Mouse (Mus musculus) heart, embryonic 14.5 days (tissue): ENCODE results near the gene Csrp2. TPM values are rescaled to one million over a fixed set of nuclear protein-coding genes. Genes with fewer than 3 reads are reported as not detected.

Experiments used
- ATAC-seq: fragments of 200-750 bp; cut with Nextera tagmentation; 2 replicates; pipeline ENCODE4 v1.8.0; 2017; ENCODE audit warnings: low read depth, moderate TSS enrichment; ENCODE audit not compliant: insufficient number of reproducible peaks, insufficient read depth, low FRiP score
- H3K27ac ChIP-seq, 2 experiments: fragments of 200-500 bp in 1 of 2; fragments of 300-500 bp in 1 of 2; sonication (generic) in 1 of 2; replicated peaks in 1 of 2; 2 replicates each; pipeline ENCODE4 v1.5.1; 2012 to 2014; ENCODE audit warnings: low read depth in 2 of 2, low read length in 2 of 2, control low read depth in 1 of 2, mild to moderate bottlenecking in 1 of 2, mixed read lengths in 1 of 2; ENCODE audit not compliant: control insufficient read depth in 1 of 2, insufficient read depth in 1 of 2
- H3K27me3 ChIP-seq: fragments of 300-500 bp; sonication (generic); 2 replicates; pipeline ENCODE4 v1.6.1; 2014; ENCODE audit warnings: mild to moderate bottlenecking, low read length, control low read depth; ENCODE audit not compliant: control insufficient read depth, insufficient read depth
- H3K36me3 ChIP-seq: fragments of 300-500 bp; sonication (generic); 2 replicates; pipeline ENCODE4 v1.6.1; 2014; ENCODE audit warnings: mild to moderate bottlenecking, control low read depth, low read length, mixed read lengths; ENCODE audit not compliant: control insufficient read depth, insufficient read depth
- H3K4me1 ChIP-seq, 2 experiments: fragments of 200-500 bp in 1 of 2; fragments of 300-500 bp in 1 of 2; sonication (generic) in 1 of 2; 2 replicates each; pipeline ENCODE4 v1.6.1; 2012 to 2014; ENCODE audit warnings: low read length in 2 of 2, control low read depth in 1 of 2, mixed read lengths in 1 of 2; ENCODE audit not compliant: control insufficient read depth in 2 of 2, insufficient read depth in 2 of 2
- H3K4me2 ChIP-seq: fragments of 300-500 bp; sonication (generic); 2 replicates; pipeline ENCODE4 v1.6.1; 2014; ENCODE audit warnings: mild to moderate bottlenecking, low read length
- H3K4me3 ChIP-seq, 2 experiments: fragments of 200-500 bp in 1 of 2; fragments of 300-500 bp in 1 of 2; sonication (generic) in 1 of 2; 2 replicates each; pipeline ENCODE4 v1.5.1; 2012 to 2014; ENCODE audit warnings: low read length in 2 of 2, mild to moderate bottlenecking in 2 of 2, control low read depth in 1 of 2, low read depth in 1 of 2, moderate library complexity in 1 of 2; ENCODE audit not compliant: control insufficient read depth in 1 of 2, insufficient read depth in 1 of 2
- H3K9ac ChIP-seq: fragments of 300-500 bp; sonication (generic); 2 replicates; pipeline ENCODE4 v1.6.1; 2014; ENCODE audit warnings: mild to moderate bottlenecking, low read length
- H3K9me3 ChIP-seq: fragments of 300-500 bp; sonication (generic); 2 replicates; pipeline ENCODE4 v1.6.1; 2016; ENCODE audit warnings: low read length, control low read depth; ENCODE audit not compliant: control insufficient read depth
- WGBS: fragments of 180-500 bp; shearing (Covaris S2); extraction: QIAGEN DNeasy Blood & Tissue Kit; methylation state at CpG from one replicate; pipeline ENCODE4 v1.1.7; 2014; 5-methylcytosine and 5-hydroxymethylcytosine counted together
- polyA plus RNA-seq: library from polyadenylated mRNA; unstranded; fragments of >200 nt; fragmentation: Nextera tagmentation; extraction: Ambion mirVana; gene quantifications from 2 replicates; pipeline ENCODE4 v1.2.1, GENCODE M21; 2014

The Csrp2 gene
- polyA plus RNA-seq, 1 experiment from 2014 or later = 541 TPM

GRCm38 (mm10) chr10:110920368-110920950 lies 870 bp downstream of the Csrp2 start:
- no peaks in the 10 kb centered on the region for H3K36me3 ChIP-seq
- H3K27ac ChIP-seq = peak overlapping the region; percentile 94 to 98
- under 1% methylated on average over 15 of the region's 15 CpGs for WGBS
- peak overlapping the region; percentile 87 to 97 for H3K4me3 ChIP-seq
- peak overlapping the region; percentile 95 for H3K9ac ChIP-seq
- peak overlapping the region; percentile 85 for H3K4me2 ChIP-seq
- H3K9me3 ChIP-seq = no peaks in the 10 kb centered on the region
- H3K4me1 ChIP-seq = peaks cover 17 to 49% of the 10 kb centered on the region in 2 experiments
- no peak for ATAC-seq
- H3K27me3 ChIP-seq = no peaks in the 10 kb centered on the region

GRCm38 (mm10) chr10:110921890-110922289 lies 2.3 kb downstream of the Csrp2 start:
- WGBS = 41% methylated on average over 3 of the region's 3 CpGs
- H3K4me1 ChIP-seq = peaks cover 24 to 64% of the 10 kb centered on the region in 2 experiments

DNA sequence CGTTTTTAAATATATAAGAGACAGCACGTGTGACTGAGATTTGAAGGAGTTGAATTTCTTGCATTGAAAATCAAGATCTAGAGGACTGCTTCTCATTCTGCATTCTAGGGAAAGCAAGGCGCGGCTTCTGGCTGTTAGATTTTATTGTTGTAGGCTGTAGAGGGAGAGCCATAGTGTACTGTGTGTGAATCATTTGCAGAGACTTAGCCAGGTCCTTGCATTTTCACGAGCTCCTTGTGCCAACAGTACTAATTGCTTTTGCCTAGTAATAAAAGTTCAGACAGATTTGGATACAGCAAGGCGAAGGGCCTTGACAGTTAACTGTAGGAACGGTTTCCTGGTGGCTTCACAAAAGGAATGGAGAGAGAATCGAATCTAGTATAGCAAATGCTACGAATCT lies 3.0 kb downstream of the Csrp2 start:
- ATAC-seq = no peak
- H3K27me3 ChIP-seq = no peaks in the 10 kb centered on the region
- peak overlapping the region in 1 of 2 experiments; percentile 7; a peak in 1 of 4 replicates for H3K27ac ChIP-seq
- H3K4me1 ChIP-seq = peaks cover 31 to 71% of the 10 kb centered on the region in 2 experiments
- H3K9ac ChIP-seq = peak overlapping the region; percentile 95
- H3K4me2 ChIP-seq = peak overlapping the region; percentile 85
- peak overlapping the region in 1 of 2 experiments; percentile 97; a peak in 3 of 4 replicates for H3K4me3 ChIP-seq
- no peaks in the 10 kb centered on the region for H3K36me3 ChIP-seq
- H3K9me3 ChIP-seq = no peaks in the 10 kb centered on the region
- 49% methylated on average over 9 of the region's 9 CpGs for WGBS

More at GRCm38 (mm10) chr10:110921890-110922289, 2.3 kb downstream of the Csrp2 start:
- H3K27ac ChIP-seq = peak overlapping the region in 1 of 2 experiments; percentile 7; a peak in 1 of 4 replicates
- no peak for ATAC-seq
- no peaks in the 10 kb centered on the region for H3K9me3 ChIP-seq
- H3K36me3 ChIP-seq = no peaks in the 10 kb centered on the region
- peak overlapping the region; percentile 85 for H3K4me2 ChIP-seq
- no peaks in the 10 kb centered on the region for H3K27me3 ChIP-seq
- peak overlapping the region; percentile 31 to 97 for H3K4me3 ChIP-seq
- peak overlapping the region; percentile 95 for H3K9ac ChIP-seq

DNA sequence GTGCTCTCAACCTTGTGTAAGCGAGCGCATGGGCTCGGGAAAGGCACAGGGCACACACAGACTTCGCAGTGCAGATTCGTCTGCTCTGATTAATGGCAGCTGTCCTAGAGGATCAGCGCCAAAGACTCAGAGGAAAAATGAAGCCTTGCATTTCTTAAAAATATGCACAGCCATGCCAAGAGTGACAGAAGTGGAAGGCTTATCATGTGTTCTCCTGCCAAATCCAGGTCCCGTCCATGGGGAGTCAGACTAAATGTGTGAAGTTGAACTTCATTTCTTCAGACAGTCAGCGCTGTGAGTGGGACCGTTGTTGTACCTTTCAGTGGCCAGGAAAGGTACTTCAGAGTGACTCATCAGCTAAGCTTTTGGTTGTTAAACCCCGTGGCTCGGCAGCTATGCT lies 7.9 kb downstream of the Csrp2 start:
- no peaks in the 10 kb centered on the region for H3K9me3 ChIP-seq
- 16% methylated on average over 11 of the region's 11 CpGs for WGBS
- peak overlapping the region; percentile 34 for H3K4me2 ChIP-seq
- no peaks in the 10 kb centered on the region for H3K27me3 ChIP-seq
- no peak overlapping the region; a peak in 1 of 4 replicates for H3K4me3 ChIP-seq
- peak; percentile 14; the same call in 1 of the 2 replicates for ATAC-seq
- peaks cover 49 to 90% of the 10 kb centered on the region in 2 experiments for H3K4me1 ChIP-seq
- peaks cover 11% of the 10 kb centered on the region for H3K36me3 ChIP-seq
- peak overlapping the region; percentile 68 to 81 for H3K27ac ChIP-seq
- H3K9ac ChIP-seq = peak overlapping the region; percentile 42

DNA sequence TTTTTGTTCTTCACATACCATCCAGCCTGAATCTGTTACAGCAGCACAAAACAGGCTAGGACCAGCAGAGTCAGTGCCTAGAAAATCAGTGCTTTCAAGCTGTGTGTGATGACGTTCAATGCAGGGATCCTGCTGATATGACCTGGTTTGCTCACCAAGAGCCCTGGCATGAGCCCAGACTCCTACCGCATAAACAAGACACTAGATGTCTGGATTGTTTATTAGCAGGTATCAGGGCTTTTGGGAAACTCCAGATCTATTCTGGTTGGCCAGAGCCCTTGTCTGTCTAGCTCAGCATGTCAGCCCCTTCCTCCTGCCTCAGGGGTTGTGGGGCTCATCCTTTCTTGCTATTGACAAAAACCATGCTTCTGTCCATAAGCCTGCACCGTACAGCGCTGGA lies 10.2 kb downstream of the Csrp2 start:
- H3K4me1 ChIP-seq = peaks cover 42 to 73% of the 10 kb centered on the region in 2 experiments

DNA sequence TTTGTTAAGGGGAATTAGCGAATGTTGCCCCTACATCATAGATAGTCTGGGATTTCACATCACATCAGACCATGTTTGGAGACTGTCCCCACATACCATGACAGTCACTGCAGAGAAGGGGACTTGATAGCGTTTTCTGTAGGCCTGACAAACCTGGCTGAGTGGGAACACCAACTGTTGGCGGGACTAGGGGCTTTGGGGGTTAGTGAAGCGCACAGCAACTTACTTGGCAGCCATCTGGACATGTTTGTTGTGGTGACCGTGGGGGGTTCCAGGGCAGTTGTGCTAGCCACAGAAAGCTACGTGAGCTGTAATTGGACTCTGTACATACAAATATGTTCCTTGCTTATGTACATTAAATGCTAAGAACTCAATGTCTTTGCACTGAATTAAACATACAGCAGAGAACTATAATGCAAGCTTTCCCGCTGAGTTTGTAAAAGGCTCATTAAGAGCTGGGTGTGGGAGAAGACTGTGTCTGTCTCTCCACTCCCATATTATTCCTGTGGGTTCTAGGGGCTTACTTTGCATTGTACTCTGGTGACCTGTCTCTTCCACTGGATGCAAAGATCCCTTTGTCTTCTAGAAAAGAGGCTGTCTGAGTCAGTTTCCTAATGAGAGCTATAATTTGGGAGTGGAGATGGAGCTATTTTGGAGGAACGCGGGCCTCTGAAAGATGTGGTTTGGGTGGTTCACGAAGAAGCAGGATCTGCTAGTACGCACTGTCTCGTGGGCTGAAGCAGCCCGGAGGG lies 11.7 kb downstream of the Csrp2 start:
- no peak for ATAC-seq
- H3K9me3 ChIP-seq = no peaks in the 10 kb centered on the region
- peak overlapping the region; percentile 23 to 48; a peak in 3 of 4 replicates for H3K27ac ChIP-seq
- H3K4me1 ChIP-seq = peaks cover 36 to 66% of the 10 kb centered on the region in 2 experiments
- H3K36me3 ChIP-seq = peaks cover 40% of the 10 kb centered on the region
- 59% methylated on average over 13 of the region's 13 CpGs for WGBS
- no peaks in the 10 kb centered on the region for H3K27me3 ChIP-seq
- peak overlapping the region in 1 of 2 experiments; percentile 17; a peak in 1 of 4 replicates for H3K4me3 ChIP-seq
- peak overlapping the region; percentile 32 for H3K4me2 ChIP-seq
- 0 out of 2 replicates have a peak overlapping the region, but pooled peaks have one; percentile 7 for H3K9ac ChIP-seq

More for the DNA sequence above, 10.2 kb downstream of the Csrp2 start:
- Histone ChIP-seq H3K27me3 (no peaks in the 10 kb centered on the region), H3K9ac (0 out of 2 replicates have a peak overlapping the region, but pooled peaks have one; percentile 0), H3K4me3 (no peak overlapping the region), H3K27ac (peak overlapping the region; percentile 24 to 31; a peak in 2 of 4 replicates), H3K36me3 (peaks cover 27% of the 10 kb centered on the region), H3K4me2 (no peak overlapping the region), H3K9me3 (no peaks in the 10 kb centered on the region)
- peak; percentile 24; the same call in 1 of the 2 replicates for ATAC-seq
- WGBS = 16% methylated on average over 4 of the region's 4 CpGs

DNA sequence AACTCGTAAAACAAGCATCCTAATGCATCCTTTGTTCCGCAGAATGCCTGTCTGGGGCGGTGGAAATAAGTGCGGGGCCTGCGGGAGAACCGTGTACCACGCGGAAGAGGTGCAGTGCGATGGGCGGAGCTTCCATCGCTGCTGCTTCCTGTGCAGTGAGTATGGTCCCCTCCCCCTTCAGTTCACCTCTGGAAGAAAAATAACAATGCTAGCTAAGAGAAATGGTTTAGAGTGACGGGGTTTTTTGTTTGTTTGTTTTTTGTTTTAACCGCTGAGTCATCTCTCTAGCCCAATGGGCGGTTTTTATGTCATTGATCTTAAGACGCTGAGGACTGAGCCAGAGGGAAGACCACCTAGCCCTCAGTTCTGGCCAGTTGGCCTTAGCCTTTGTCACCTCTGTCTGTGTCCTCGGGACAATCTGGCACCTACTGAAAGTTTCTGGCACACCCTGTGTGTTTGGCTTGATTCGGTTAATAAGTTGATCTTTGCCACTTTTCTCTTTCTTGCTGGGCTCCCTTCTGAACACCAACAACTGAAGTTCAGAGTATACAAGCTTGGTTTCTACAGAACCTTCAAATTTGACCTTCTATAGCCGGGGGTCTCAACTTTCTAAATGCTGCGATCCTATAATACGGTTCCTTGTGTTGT lies 12.4 kb downstream of the Csrp2 start:
- Histone ChIP-seq H3K4me3 (peak overlapping the region in 1 of 2 experiments; percentile 17; a peak in 1 of 4 replicates), H3K9me3 (no peaks in the 10 kb centered on the region), H3K4me2 (peak overlapping the region; percentile 32; the same call in 1 of the 2 replicates), H3K4me1 (peaks cover 33 to 59% of the 10 kb centered on the region in 2 experiments), H3K36me3 (peaks cover 47% of the 10 kb centered on the region), H3K9ac (no peak overlapping the region), H3K27me3 (no peaks in the 10 kb centered on the region), H3K27ac (0 out of 4 replicates have a peak overlapping the region, but pooled peaks of 1 of the 2 experiments have one; percentile 23)
- no peak for ATAC-seq
- WGBS = 57% methylated on average over 20 of the region's 20 CpGs
